Mouse (Mus musculus) neural tube, embryonic 10.5 days (tissue): ENCODE results near the gene Slc37a1.

Experiments used
- DNase-seq: peaks from one replicate; pipeline ENCODE4 v3.0.0-alpha.2; 2017; ENCODE audit warnings: low spot score; ENCODE audit errors: extremely low spot score

The Slc37a1 gene

GRCm38 (mm10) chr17:31286492-31286891 lies at the start of gene Slc37a1:
Gene Slc37a1, plus strand, starts transcription at chr17:31286792.
- no peak for DNase-seq

GRCm38 (mm10) chr17:31238234-31239020 lies 48.2 kb upstream of the Slc37a1 start:
- DNase-seq: no peak

GRCm38 (mm10) chr17:31241156-31241555 lies 45.4 kb upstream of the Slc37a1 start:
- no peak for DNase-seq

- no peak for DNase-seq
Measured at GRCm38 (mm10) chr17:31242764-31243163, 43.8 kb upstream of the Slc37a1 start.

GRCm38 (mm10) chr17:31245321-31245720 lies 41.3 kb upstream of the Slc37a1 start:
- DNase-seq: no peak

- no peak for DNase-seq
Measured at GRCm38 (mm10) chr17:31247144-31247543, 39.4 kb upstream of the Slc37a1 start.

- no peak for DNase-seq
Measured at GRCm38 (mm10) chr17:31253951-31254350, 32.6 kb upstream of the Slc37a1 start.

GRCm38 (mm10) chr17:31254463-31254931 lies 32.1 kb upstream of the Slc37a1 start:
- peak; percentile 59 for DNase-seq

GRCm38 (mm10) chr17:31257149-31257548 lies 29.4 kb upstream of the Slc37a1 start:
- DNase-seq: no peak

- DNase-seq: no peak
Measured at GRCm38 (mm10) chr17:31257898-31258297, 28.7 kb upstream of the Slc37a1 start.

GRCm38 (mm10) chr17:31258310-31258865 lies 28.2 kb upstream of the Slc37a1 start:
- DNase-seq: no peak

GRCm38 (mm10) chr17:31259145-31259544 lies 27.4 kb upstream of the Slc37a1 start:
- DNase-seq: no peak

- DNase-seq: no peak
Measured at GRCm38 (mm10) chr17:31259825-31260224, 26.8 kb upstream of the Slc37a1 start.

- no peak for DNase-seq
Measured at GRCm38 (mm10) chr17:31260430-31260829, 26.2 kb upstream of the Slc37a1 start.

- DNase-seq: no peak
Measured at GRCm38 (mm10) chr17:31261352-31261751, 25.2 kb upstream of the Slc37a1 start.

GRCm38 (mm10) chr17:31262715-31263114 lies 23.9 kb upstream of the Slc37a1 start:
- no peak for DNase-seq

GRCm38 (mm10) chr17:31263770-31264169 lies 22.8 kb upstream of the Slc37a1 start:
- DNase-seq: no peak

- no peak for DNase-seq
Measured at GRCm38 (mm10) chr17:31264372-31264771, 22.2 kb upstream of the Slc37a1 start.

GRCm38 (mm10) chr17:31265171-31265572 lies 21.4 kb upstream of the Slc37a1 start:
- no peak for DNase-seq

- no peak for DNase-seq
Measured at GRCm38 (mm10) chr17:31265831-31266230, 20.8 kb upstream of the Slc37a1 start.

GRCm38 (mm10) chr17:31266321-31266950 lies 20.2 kb upstream of the Slc37a1 start:
- DNase-seq: no peak

- no peak for DNase-seq
Measured at GRCm38 (mm10) chr17:31267138-31267537, 19.5 kb upstream of the Slc37a1 start.
